Mouse (Mus musculus) intestine, postnatal 0 days (tissue): ENCODE results near the gene Orc6. TPM values are rescaled to one million over a fixed set of nuclear protein-coding genes. Genes with fewer than 3 reads are reported as not detected.

Experiments used
- ATAC-seq: fragments of 200-750 bp; cut with Nextera tagmentation; 2 replicates; pipeline ENCODE4 v1.8.0; 2017; ENCODE audit warnings: mild to moderate bottlenecking, moderate TSS enrichment, moderate library complexity
- H3K27ac ChIP-seq: fragments of 300-500 bp; sonication (generic); 2 replicates; pipeline ENCODE4 v1.5.1; 2014; ENCODE audit warnings: mild to moderate bottlenecking, low read depth, low read length, moderate library complexity
- H3K27me3 ChIP-seq: fragments of 300-500 bp; sonication (generic); replicated peaks from 2 replicates; pipeline ENCODE4 v1.6.1; 2014; ENCODE audit warnings: low read length, mixed read lengths; ENCODE audit not compliant: control insufficient read depth, insufficient read depth
- H3K36me3 ChIP-seq: fragments of 300-500 bp; sonication (generic); 2 replicates; pipeline ENCODE4 v1.6.1; 2014; ENCODE audit warnings: mild to moderate bottlenecking, moderate library complexity; ENCODE audit not compliant: control insufficient read depth, insufficient read depth
- H3K4me1 ChIP-seq: fragments of 300-500 bp; sonication (generic); replicated peaks from 2 replicates; pipeline ENCODE4 v1.6.1; 2014; ENCODE audit warnings: antibody characterized with exemption, low read length, mixed read lengths; ENCODE audit not compliant: control insufficient read depth, insufficient read depth
- H3K4me2 ChIP-seq: fragments of 300-500 bp; sonication (generic); replicated peaks from 2 replicates; pipeline ENCODE4 v1.6.1; 2014; ENCODE audit warnings: low read depth, mild to moderate bottlenecking, moderate library complexity
- H3K4me3 ChIP-seq: fragments of 300-500 bp; sonication (generic); 2 replicates; pipeline ENCODE4 v1.5.1; 2014; ENCODE audit warnings: low read depth, low read length
- H3K9ac ChIP-seq: fragments of 300-500 bp; sonication (generic); 2 replicates; pipeline ENCODE4 v1.6.1; 2014; ENCODE audit warnings: mild to moderate bottlenecking, low read depth, low read length
- H3K9me3 ChIP-seq: fragments of 300-500 bp; sonication (generic); 2 replicates; pipeline ENCODE4 v1.6.1; 2016; ENCODE audit warnings: mixed run types; ENCODE audit not compliant: control insufficient read depth
- CTCF ChIP-seq: sonication (generic); IDR thresholded peaks from 2 replicates; pipeline ENCODE4 v1.5.1; 2016; ENCODE audit warnings: low read depth, mild to moderate bottlenecking, control low read depth, antibody characterized with exemption, moderate library complexity
- WGBS: fragments of 180-500 bp; shearing (Covaris S2); extraction: QIAGEN DNeasy Blood & Tissue Kit; methylation state at CpG from one replicate; pipeline ENCODE4 v1.1.7; 2014; 5-methylcytosine and 5-hydroxymethylcytosine counted together
- polyA plus RNA-seq: library from polyadenylated mRNA; unstranded; fragments of >200 nt; fragmentation: Nextera tagmentation; extraction: Ambion mirVana; gene quantifications from 2 replicates; pipeline ENCODE4 v1.2.1, GENCODE M21; 2015

Orc6 gene
- polyA plus RNA-seq, 1 experiment from 2014 or later: 34.5 TPM

DNA sequence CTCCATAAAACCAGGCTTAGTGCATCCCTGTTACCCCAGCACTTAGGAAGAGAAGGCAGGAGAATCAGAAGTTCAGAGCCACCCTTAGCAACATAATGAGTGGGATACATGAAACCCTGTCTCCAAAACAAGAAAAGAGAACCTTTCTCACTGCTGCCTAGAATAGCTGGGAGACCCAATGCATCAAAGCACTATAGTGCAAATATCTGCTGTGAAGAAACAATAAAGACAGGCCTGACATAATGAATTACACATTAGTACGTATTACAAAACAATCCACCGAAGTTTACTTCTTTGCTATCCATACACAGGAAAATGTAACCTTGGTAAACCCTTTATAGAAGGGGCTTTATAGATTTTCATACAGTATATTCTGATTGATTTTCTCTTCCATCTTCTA lies 9.1 kb downstream of the Orc6 start:
- H3K36me3 ChIP-seq: peaks cover 14% of the 10 kb centered on the region
- no peak for TF ChIP-seq CTCF
- no peak for ATAC-seq

DNA sequence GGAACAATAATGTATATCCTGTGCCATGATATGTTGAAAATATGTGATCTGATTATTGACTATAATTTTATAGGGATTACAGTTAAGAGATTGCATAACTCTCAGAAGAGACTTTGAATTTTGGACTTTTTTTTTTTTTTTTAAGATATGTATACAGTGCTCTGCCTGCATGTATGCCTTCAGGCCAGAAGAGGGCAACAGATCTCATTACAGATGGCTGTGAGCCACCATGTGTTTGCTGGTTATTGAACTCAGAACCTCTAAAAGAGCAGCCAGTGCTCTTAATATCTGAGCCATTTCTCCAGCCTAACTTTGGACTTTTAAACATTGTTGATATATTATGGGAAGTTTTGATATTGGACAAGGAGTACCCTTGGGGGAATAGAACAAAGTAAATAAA lies 12.3 kb downstream of the Orc6 start:
- Histone ChIP-seq H3K36me3 (no peaks in the 10 kb centered on the region; the same call in 1 of the 2 replicates), H3K27ac (no peak overlapping the region), H3K4me3 (no peak overlapping the region), H3K4me1 (no peaks in the 10 kb centered on the region), H3K9me3 (no peaks in the 10 kb centered on the region), H3K9ac (no peak overlapping the region), H3K4me2 (no peak overlapping the region), H3K27me3 (no peaks in the 10 kb centered on the region)
- no peak for ATAC-seq
- TF ChIP-seq CTCF: peak; percentile 85

More for the DNA sequence above, 9.1 kb downstream of the Orc6 start:
- Histone ChIP-seq H3K27ac (no peak overlapping the region), H3K4me3 (no peak overlapping the region), H3K9me3 (no peaks in the 10 kb centered on the region), H3K4me1 (no peaks in the 10 kb centered on the region), H3K9ac (no peak overlapping the region), H3K4me2 (no peak overlapping the region), H3K27me3 (no peaks in the 10 kb centered on the region)
- WGBS: 95% methylated on average over 2 of the region's 2 CpGs

DNA sequence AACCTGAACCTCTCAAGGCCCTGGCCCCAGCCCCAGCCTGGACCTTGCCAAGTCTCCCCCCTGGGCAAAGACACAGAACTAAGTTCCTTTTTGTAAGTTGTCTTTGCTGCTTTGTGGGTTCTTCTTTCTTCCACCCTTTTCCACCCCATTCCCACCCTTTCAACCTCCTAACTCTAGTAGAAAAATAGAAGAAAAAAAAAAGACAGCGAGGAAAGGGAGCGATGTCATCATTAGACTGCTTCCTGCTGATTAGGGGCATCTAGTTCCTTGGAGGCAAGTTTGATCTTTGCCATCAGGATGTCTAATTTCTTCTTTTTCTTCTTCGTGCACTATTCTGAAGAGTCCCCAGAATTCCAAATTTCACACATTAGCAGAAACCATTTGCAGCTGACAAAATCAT lies 13.6 kb downstream of the Orc6 start:
- no peak for TF ChIP-seq CTCF
- WGBS: 86% methylated on average over 3 of the region's 3 CpGs
- H3K4me2 ChIP-seq: no peak overlapping the region
- H3K27ac ChIP-seq: no peak overlapping the region
- no peak overlapping the region for H3K9ac ChIP-seq
- no peaks in the 10 kb centered on the region for H3K27me3 ChIP-seq
- H3K4me3 ChIP-seq: no peak overlapping the region
- no peaks in the 10 kb centered on the region for H3K4me1 ChIP-seq
- no peaks in the 10 kb centered on the region for H3K9me3 ChIP-seq
- no peaks in the 10 kb centered on the region; the same call in 1 of the 2 replicates for H3K36me3 ChIP-seq
- no peak for ATAC-seq

DNA sequence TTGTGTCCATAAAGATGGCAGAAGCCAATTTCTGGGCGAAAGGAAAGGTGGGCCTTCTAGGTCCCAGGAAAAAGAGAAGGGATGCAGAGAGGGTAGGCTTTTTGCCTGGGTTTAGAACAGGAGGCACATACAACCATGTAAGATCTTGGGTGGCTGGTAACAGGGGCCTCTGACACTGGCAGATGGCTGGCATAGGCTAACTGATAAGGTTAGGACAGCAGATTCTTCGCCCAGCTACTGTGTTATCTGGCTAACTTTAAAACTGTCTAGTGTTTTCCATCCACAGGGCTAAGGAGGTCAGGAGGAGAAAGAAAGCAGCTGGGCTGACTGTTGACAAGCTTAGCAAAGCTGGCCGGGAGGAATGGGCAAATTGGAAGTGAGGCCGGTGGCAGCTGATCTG lies 19.1 kb downstream of the Orc6 start:
- ATAC-seq: no peak
- no peaks in the 10 kb centered on the region for H3K36me3 ChIP-seq

DNA sequence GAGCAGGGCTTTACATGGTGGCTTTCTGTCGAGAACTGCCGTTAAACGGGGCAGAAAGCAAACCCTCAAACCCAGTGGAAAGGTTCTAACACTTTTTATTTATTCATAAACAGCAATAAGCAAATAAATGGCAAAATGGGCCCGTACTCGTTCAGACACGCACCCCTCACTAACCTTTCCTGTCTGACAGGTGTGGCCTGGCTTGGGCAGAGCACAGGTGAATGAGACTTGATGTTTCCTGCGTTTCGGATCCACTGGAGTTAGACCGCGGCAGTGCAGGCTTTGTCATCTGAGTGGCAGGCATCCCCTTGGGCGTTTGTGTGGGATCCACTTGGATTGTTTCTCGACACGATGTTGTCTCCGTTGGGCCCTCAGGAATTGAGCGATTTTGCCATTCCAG lies 22.5 kb downstream of the Orc6 start:
- Histone ChIP-seq H3K9ac (no peak overlapping the region), H3K36me3 (no peaks in the 10 kb centered on the region), H3K4me3 (no peak overlapping the region), H3K9me3 (no peaks in the 10 kb centered on the region), H3K27ac (no peak overlapping the region), H3K4me1 (no peaks in the 10 kb centered on the region), H3K27me3 (no peaks in the 10 kb centered on the region), H3K4me2 (no peak overlapping the region)
- no peak for ATAC-seq
- no peak for TF ChIP-seq CTCF
- 90% methylated on average over 15 of the region's 15 CpGs for WGBS

More for the DNA sequence above, 19.1 kb downstream of the Orc6 start:
- Histone ChIP-seq H3K4me2 (no peak overlapping the region), H3K27ac (no peak overlapping the region), H3K4me1 (no peaks in the 10 kb centered on the region), H3K9ac (no peak overlapping the region), H3K9me3 (no peaks in the 10 kb centered on the region), H3K4me3 (no peak overlapping the region), H3K27me3 (no peaks in the 10 kb centered on the region)
- no peak for TF ChIP-seq CTCF
- WGBS: 93% methylated on average over 4 of the region's 4 CpGs

DNA sequence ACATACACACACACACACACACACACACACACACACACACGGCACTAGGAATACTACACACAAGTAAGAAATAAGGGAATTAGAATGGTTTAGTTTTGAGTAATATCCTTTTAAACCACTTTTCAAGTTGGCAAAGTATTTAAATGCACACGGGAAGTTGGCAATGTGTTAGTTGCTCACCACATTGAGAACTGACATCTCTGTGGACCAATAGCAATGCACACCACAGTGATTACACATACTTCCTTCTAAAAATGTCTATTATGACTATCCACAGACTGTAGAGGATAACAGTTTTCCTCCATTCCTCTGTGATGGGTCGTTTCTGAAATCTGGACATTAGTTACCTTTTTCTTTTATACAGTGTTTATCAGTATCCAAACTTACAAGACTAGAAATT lies 23.7 kb downstream of the Orc6 start:
- 86% methylated on average over 3 of the region's 3 CpGs for WGBS
- Histone ChIP-seq H3K27ac (no peak overlapping the region), H3K9ac (no peak overlapping the region), H3K9me3 (no peaks in the 10 kb centered on the region), H3K27me3 (no peaks in the 10 kb centered on the region), H3K4me2 (no peak overlapping the region), H3K36me3 (no peaks in the 10 kb centered on the region), H3K4me3 (no peak overlapping the region), H3K4me1 (no peaks in the 10 kb centered on the region)
- TF ChIP-seq CTCF: no peak
- no peak for ATAC-seq

DNA sequence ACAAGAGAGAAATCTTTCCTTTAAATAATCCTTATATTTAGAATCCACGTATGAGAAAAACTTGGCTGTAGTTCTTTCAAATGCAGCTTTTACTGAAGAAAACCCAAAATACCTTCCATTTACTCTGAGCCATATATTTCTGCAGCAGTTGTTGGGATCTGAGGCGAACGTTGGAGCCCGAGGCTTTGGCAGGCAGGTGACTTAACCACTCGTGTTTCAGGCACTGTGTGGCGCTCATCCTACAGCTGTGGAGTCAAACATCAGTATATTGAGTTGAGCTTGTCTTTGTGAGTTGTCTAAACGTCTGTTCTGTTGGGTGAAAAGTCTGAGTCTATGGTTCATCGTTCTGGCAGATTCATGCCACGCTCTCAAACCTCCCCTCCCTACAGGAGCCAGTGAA lies 27.6 kb downstream of the Orc6 start:
- Histone ChIP-seq H3K9ac (no peak overlapping the region), H3K36me3 (no peaks in the 10 kb centered on the region), H3K4me2 (no peak overlapping the region), H3K9me3 (no peaks in the 10 kb centered on the region), H3K4me1 (no peaks in the 10 kb centered on the region), H3K4me3 (no peak overlapping the region), H3K27ac (no peak overlapping the region), H3K27me3 (no peaks in the 10 kb centered on the region)
- 79% methylated on average over 9 of the region's 9 CpGs for WGBS
- no peak for ATAC-seq
- TF ChIP-seq CTCF: peak; percentile 33
